Mouse (Mus musculus) layer of hippocampus, adult 8-10 months (tissue): Measurements from ENCODE around the gene Slc25a45. TPM values are rescaled to one million over a fixed set of nuclear protein-coding genes. Genes with fewer than 3 reads are reported as not detected.

Experiments used
- DNase-seq, 2 experiments: peaks; one replicate each; pipeline ENCODE4 v3.0.0; 2022; ENCODE audit warnings: low spot score in 2 of 2
- total RNA-seq, 4 experiments: library from RNA; stranded (reverse); gene quantifications; 2 replicates each; pipeline ENCODE4 v1.2.4; 2022

The Slc25a45 gene
- total RNA-seq, 4 experiments from 2014 or later: 3.1 to 7.1 (median 4.5) TPM

- no peak for DNase-seq
Observed at GRCm38 (mm10) chr19:5927532-5927931, 49.9 kb downstream of the Slc25a45 start.

- no peak for DNase-seq
Observed at GRCm38 (mm10) chr19:5928104-5928503, 50.5 kb downstream of the Slc25a45 start.

- DNase-seq: no peak
Observed at GRCm38 (mm10) chr19:5928546-5928945, 50.9 kb downstream of the Slc25a45 start.

GRCm38 (mm10) chr19:5929634-5930596 is 52.3 kb downstream of the Slc25a45 start:
- no peak for DNase-seq

GRCm38 (mm10) chr19:5935266-5935665 is 57.7 kb downstream of the Slc25a45 start:
- no peak for DNase-seq

Other genes with a start within 250 kb of the Slc25a45 start
- 10 to 100 TPM; 18.8 to 32.7 (median 23.7) TPM for gene Rela, start 240.3 kb upstream of the Slc25a45 start, total RNA-seq
- gene Sipa1, start 214.1 kb upstream of the Slc25a45 start, total RNA-seq: 10 to 100 TPM; 16.2 to 20.4 (median 19.4) TPM
- 10 to 100 TPM; 16.9 to 21.3 (median 18.7) TPM for gene Map3k11, start 189.1 kb upstream of the Slc25a45 start, total RNA-seq
- 10 to 100 TPM; 74.5 to 80.9 (median 77.0) TPM for gene Pcnx3, start 188.9 kb upstream of the Slc25a45 start, total RNA-seq
- under 1 TPM in 1 of 4 experiments, not detected in 3; 0.43 TPM for gene Kcnk7, start 173.4 kb upstream of the Slc25a45 start, total RNA-seq
- gene Ehbp1l1, start 151.5 kb upstream of the Slc25a45 start, total RNA-seq: 10 to 100 TPM; 12.4 to 17.8 (median 16.4) TPM
- 10 to 100 TPM; 22.5 to 31.3 (median 27.4) TPM for gene Fam89b, start 148.2 kb upstream of the Slc25a45 start, total RNA-seq
- 10 to 100 TPM; 30.4 to 40.5 (median 33.1) TPM for gene Ltbp3, start 136.9 kb upstream of the Slc25a45 start, total RNA-seq
- 10 to 100 TPM; 77.7 to 94.4 (median 88.1) TPM for gene Scyl1, start 106.4 kb upstream of the Slc25a45 start, total RNA-seq
- 10 to 100 TPM; 10.4 to 20.8 (median 16.3) TPM for gene Frmd8, start 2.5 kb upstream of the Slc25a45 start, total RNA-seq
- gene Tigd3, start 16.3 kb downstream of the Slc25a45 start, total RNA-seq: 1 to 10 TPM; 2.2 to 3.5 (median 2.9) TPM
- gene Dpf2, start 35.2 kb downstream of the Slc25a45 start, total RNA-seq: 100 to 1,000 TPM in 1 of 4 experiments, 10 to 100 TPM in 3; 89.6 to 135 (median 97.5) TPM
- gene Cdc42ep2, start 47.0 kb downstream of the Slc25a45 start, total RNA-seq: 1 to 10 TPM; 4.4 to 6.0 (median 5.4) TPM
- gene Pola2, start 86.4 kb downstream of the Slc25a45 start, total RNA-seq: 1 to 10 TPM; 4.4 to 8.2 (median 7.1) TPM
- gene Slc22a20, start 108.3 kb downstream of the Slc25a45 start, total RNA-seq: not detected
- 10 to 100 TPM; 23.7 to 27.7 (median 25.1) TPM for gene Capn1, start 138.1 kb downstream of the Slc25a45 start, total RNA-seq
- 10 to 100 TPM; 40.4 to 48.8 (median 43.7) TPM for gene Syvn1, start 168.8 kb downstream of the Slc25a45 start, total RNA-seq
- 10 to 100 TPM; 43.5 to 51.3 (median 46.1) TPM for gene Mrpl49, start 180.0 kb downstream of the Slc25a45 start, total RNA-seq
- 100 to 1,000 TPM; 653 to 927 (median 780) TPM for gene Fau, start 180.0 kb downstream of the Slc25a45 start, total RNA-seq
- 10 to 100 TPM; 27.0 to 38.4 (median 32.4) TPM for gene Znhit2, start 183.4 kb downstream of the Slc25a45 start, total RNA-seq
- gene Tm7sf2, start 190.6 kb downstream of the Slc25a45 start, total RNA-seq: 10 to 100 TPM; 21.7 to 30.5 (median 26.6) TPM
- gene Vps51, start 199.4 kb downstream of the Slc25a45 start, total RNA-seq: 100 to 1,000 TPM in 2 of 4 experiments, 10 to 100 TPM in 2; 90.4 to 103 (median 99.8) TPM
- gene Tmem262, start 202.2 kb downstream of the Slc25a45 start, total RNA-seq: not detected
- 1 to 10 TPM in 1 of 4 experiments, not detected in 3; 2.3 TPM for gene Gm28374, start 204.4 kb downstream of the Slc25a45 start, total RNA-seq
- gene Zfpl1, start 207.1 kb downstream of the Slc25a45 start, total RNA-seq: 10 to 100 TPM; 38.8 to 44.1 (median 41.4) TPM
- under 1 TPM in 1 of 4 experiments, not detected in 3; 0.31 TPM for gene Cdca5, start 207.2 kb downstream of the Slc25a45 start, total RNA-seq
- gene AC131692.1, start 216.6 kb downstream of the Slc25a45 start, total RNA-seq: not detected
- gene Naaladl1, start 228.0 kb downstream of the Slc25a45 start, total RNA-seq: under 1 TPM in 3 of 4 experiments, not detected in 1; 0.14 to 0.25 (median 0.17) TPM
- 10 to 100 TPM; 11.0 to 13.4 (median 12.9) TPM for gene Sac3d1, start 240.8 kb downstream of the Slc25a45 start, total RNA-seq